Mouse (Mus musculus): ENCODE measurements around the gene Elf2.

- TF ChIP-seq CTCF (IDR thresholded peaks at IDR 0.05; ENCODE audit: low read depth, low read length) (no peak), POLR2A (IDR thresholded peaks at IDR 0.05; ENCODE audit: borderline replicate concordance, low read depth, low read length) (no peak)
These were observed 1.1 kb downstream of the Elf2 start for GRCm38 (mm10) chr3:51339378-51339733.

Data from bone marrow macrophage, adult 2 months (primary cell).